Mouse (Mus musculus) heart, postnatal 25 days (tissue): ENCODE results near the gene S100a4. TPM values are rescaled to one million over a fixed set of nuclear protein-coding genes. Genes with fewer than 3 reads are reported as not detected.

Experiments
- DNase-seq: peaks from one replicate; pipeline ENCODE4 v3.0.0; 2022; ENCODE audit warnings: low spot score
- intact Hi-C: fragments of 180-260 bp; cut with DNase I; formaldehyde crosslinking; loops from one replicate; pipeline ENCODE4 v1.15.1; 2025
- total RNA-seq, 2 experiments: library from RNA; stranded (reverse); gene quantifications; 2 replicates each; pipeline ENCODE4 v1.2.3; 2021

Gene S100a4
- total RNA-seq, 2 experiments from 2014 or later: 8.0 to 11.2 TPM

DNA sequence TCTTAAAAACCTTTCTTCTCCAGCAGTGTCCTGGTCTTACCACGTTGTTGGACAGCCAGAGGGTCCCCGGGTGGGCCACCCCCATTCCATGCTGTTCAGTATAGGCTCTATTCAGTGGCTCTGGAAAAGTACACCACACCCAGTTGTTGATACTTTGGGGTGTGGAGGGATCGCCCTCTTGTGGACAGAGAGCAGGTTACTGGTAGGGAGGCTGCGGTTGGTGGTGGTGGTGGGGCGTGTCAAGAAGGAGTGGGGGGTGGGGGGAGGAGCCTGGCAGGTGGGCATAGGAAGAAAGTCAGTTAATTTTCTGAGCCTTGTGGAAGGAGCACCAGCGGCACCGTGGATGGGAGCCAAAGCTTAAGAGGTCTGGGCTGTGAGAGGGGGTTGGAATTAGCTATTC is 11.8 kb downstream of the S100a4 start:
- DNase-seq: peak; percentile 59
- intact Hi-C loops: loop anchor here (1.0 to 10.0 kb wide), 4 partner anchors 30 to 201 kb away; partner anchors contain the start of gene Snapin

DNA sequence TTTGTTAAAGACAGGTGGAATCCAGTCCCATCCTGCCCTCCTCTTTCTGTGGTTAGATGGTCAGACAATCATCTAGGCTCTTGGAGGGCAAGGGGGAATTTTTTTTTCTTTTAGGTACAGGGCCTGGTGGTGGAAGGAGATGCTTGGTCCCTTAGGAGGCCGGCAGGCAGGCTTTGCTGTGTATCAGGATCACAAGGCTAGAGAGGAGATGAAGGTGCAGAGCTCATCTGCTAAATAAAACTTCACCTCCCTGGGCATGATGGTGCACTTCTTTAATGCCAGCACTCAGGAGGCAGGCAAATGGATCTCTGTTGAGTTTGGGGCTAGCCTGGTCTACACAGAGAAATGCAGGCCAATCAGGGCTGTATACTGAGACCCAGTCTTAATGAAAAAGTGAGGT is 12.3 kb downstream of the S100a4 start:
- intact Hi-C loops: loop anchor here (1.0 to 10.0 kb wide), 4 partner anchors 31 to 201 kb away; partner anchors contain the start of gene Snapin
- no peak for DNase-seq

DNA sequence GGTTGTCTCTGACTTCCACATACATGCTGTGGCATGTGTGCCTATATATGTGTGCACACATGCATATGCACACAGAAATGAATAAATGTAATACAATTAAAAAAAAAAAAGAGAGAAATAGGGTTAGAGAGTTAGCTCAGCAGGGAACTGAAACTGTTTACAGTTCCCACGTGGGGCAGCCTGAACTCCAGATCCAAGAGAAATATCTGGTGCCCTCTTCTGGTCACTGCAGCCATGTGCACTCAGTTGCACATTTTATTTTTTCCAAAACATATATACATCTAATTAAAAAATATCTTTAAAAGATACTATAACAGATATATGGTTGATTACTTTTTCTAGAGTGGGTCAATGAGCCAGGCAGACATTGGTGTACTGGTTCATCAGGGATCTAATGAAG is 14.0 kb downstream of the S100a4 start:
- intact Hi-C loops: loop anchor here (10.0 kb wide), 1 partner anchor 203 kb away; no protein-coding TSS in a partner anchor
- no peak for DNase-seq

DNA sequence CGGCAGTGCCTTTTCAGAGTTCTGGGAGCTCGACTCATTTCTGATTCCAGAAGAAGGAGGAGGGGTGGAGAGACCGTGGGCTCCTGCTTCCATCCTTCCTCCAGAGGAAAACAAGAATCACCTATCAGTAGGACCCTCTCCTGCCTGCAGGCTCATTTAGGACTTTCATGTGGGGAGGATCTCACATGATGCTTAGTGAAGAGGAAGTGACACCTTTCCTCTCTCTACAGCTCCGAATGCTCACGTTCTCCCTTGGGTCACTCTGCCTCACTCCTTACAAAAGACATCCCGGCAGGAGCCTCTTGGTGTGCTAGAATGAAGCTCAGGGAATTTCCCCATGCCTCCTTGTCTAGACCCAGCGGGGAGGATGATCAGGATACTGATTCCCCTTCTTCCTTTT is 18.0 kb downstream of the S100a4 start:
- intact Hi-C loops: no loop called here

DNA sequence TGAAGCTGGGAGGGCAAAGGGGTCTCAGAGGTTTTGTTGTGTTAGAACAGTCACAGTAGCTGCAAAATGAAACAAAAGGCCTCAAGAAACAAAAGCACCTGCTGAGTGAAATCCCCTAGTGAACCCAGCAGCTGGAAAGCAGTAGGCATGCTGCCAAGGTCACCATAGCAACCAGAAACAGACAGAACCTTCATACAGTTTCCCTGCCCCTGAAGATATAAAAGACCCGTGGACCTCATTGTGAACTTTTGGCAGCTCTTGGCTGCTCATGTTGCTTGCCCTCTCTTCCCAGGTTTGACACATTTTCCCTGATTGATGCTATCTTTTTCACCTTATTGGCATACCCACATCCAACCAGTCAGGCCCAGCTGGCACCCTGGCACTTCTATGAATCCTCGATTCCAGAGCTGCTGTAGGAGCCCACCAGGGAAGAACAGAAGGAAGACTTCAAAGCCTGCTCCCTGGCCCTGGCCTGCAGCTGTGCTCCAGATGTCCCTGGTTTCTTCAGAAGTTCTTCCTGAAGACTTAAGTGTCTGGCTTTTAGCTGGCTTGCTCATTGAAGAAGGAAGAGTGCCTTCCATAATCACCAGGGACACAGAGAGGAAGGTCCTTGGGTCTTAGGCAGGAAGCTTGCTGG is 20.0 kb downstream of the S100a4 start:
- intact Hi-C loops: no loop called here
- no peak for DNase-seq

More for the DNA sequence above, 18.0 kb downstream of the S100a4 start:
- DNase-seq: no peak

DNA sequence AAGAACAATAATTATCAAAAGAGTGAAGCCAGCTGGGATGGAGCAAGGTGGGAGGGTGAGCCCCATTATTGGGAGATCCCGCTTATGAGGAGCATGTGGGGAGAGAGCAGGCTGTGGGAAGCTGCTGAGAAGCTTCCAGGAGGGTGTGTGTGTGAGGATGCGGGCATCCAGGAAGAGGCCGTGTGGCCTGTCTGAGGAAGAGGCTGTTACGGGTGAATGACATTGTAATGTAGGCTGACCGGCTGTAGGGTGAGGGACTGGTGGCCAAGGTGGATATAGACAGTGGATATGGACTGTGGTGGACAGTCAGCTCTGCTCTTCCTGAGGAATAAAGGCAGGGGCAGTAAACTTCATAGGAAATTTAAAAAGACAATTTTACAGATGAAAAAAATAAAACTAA is 21.9 kb downstream of the S100a4 start:
- DNase-seq: no peak
- intact Hi-C loops: no loop called here

DNA sequence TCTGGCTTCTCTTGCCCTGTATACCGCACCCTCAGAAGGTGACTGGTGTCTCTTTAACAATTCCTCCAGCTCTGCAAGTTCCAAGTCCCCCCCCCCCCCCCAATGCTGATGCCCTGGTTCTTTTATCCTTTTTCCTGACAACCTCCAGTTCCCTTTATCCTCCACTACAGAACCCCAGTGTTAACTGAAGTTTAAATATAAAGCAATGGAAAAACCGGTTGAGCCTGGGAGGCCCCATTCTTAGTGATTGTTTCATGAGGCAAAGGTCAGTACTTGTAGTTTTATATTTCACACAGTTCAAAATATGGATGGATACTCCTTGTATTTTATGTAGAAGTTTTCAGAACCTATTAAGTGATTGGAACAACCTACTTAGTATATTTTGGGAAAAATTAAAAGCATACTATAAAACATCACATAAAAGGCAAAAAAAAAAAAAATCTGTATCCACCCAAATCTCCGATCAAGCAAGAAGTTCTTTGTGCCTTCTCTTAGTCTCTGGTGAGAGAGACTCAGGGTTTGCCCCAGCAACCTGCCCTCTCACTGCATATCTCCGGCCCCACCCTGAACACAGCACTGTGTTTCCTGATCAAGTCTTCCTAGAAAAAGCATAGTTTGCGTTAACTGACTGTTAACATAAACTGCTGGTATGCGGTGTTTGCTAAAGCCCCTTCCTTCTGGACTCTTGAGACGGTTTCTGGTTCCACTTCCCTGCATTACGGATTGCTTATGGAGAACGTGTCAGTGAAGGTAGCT is 22.9 kb downstream of the S100a4 start:
- intact Hi-C loops: no loop called here
- no peak for DNase-seq

DNA sequence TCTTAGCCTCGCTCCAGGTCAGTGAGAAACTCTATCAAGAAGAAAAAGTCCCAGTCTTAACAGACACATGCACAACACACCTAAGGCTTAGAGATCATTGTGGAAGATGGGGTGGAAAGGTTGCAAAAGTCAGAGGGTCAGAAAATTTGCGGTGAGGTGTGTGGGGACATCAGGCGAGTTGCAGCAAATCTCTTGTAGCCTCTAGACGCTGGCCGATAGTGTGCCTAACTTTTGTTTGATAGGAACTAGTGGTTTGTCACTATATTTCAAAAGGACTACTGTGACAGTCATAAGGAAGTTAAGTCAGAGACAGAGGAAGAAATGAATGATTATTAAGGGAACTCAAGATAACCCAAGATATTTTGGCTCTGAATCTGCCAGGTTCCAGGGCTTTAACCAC is 23.8 kb downstream of the S100a4 start:
- DNase-seq: no peak
- intact Hi-C loops: no loop called here

DNA sequence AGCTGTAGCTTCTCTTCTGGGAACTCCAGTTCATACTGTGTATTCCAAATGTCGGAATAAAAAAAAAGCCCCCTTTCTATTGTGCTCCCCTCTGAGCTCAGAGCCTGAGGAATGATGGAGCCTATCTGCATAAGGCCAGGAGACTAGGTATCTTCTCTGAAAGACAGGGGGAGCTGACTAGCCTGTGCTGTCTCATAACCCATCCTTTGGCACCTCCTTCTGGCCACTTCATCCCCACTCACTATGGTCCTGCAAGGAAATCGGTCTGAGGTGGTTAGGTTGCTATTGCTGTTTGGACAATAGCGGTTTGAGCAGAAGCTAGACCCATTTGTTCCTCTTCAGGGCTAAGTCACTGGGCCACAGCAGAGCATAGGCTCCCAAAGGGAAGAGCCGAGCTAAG is 24.2 kb downstream of the S100a4 start:
- intact Hi-C loops: no loop called here
- DNase-seq: no peak

DNA sequence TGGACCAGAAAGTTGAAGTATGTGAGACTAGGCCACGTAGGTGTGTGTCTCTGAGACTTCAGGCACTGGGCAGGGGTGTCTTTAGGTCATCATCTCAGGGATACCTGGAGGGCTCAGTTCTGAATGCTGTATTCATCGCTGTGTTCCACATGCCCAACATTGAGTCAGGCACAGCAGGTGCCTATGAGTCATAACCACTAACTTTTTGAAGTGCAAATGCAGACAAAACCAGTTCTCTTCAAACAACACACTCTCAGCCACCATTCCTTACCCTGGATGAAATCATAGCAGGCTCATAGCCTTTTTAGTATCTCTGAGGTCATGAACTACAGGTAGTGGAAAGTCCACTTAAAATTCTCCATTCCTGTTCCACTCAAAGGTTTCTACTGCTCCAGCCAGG is 25.7 kb downstream of the S100a4 start:
- no peak for DNase-seq
- intact Hi-C loops: no loop called here

DNA sequence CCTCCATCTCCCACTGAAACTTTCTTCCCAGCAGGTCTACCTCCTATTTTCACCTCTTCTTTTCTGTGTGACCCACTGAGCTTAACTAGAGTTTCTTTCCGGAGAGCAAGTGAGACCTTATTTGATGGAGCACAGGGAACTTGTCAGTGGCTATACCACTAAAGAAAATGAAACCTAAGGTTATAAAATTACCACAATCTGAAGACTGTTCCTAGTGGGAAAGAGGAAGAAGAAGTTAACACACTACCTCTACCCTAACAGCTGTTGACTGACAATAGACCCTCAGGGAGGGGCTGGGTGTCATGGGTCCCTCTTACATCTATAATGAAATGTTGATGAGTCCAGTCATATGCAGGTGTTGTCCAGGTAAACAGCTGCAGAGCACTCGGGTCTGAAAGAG is 28.4 kb downstream of the S100a4 start:
- no peak for DNase-seq
- intact Hi-C loops: no loop called here

DNA sequence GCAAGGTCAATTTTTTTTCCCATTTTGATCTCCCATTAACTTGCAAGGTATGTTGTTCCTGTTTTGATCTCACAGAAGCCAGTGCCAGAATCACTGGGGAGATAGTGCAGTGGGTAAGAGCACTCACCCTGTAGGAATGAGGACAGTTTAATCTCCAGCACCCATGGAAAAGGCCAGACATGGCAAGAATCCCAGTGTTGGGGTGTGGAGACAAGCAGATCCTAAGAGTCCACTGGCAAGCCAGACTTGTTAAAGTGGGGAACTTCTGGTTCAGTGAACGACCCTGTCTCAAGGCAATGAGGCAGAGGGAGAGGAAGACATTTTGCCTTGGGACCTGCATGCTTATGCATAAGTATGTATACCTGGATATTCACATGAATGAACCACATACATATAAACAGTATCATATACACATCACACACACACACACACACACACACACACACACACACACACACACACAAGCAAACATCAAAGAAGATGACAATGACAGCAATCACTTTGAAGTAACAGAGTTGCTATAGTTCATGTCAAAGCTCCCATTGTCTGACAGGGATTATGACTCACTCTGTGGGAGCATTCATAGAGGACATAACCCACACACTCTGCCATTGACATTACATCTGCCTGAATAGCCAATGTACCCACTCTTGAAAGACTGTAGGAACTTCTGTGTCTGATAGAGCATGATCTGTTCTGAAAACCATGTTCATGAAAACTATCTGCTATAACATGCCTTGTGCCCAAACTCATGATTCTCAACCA is 35.1 kb downstream of the S100a4 start:
- DNase-seq: no peak
- intact Hi-C loops: no loop called here

DNA sequence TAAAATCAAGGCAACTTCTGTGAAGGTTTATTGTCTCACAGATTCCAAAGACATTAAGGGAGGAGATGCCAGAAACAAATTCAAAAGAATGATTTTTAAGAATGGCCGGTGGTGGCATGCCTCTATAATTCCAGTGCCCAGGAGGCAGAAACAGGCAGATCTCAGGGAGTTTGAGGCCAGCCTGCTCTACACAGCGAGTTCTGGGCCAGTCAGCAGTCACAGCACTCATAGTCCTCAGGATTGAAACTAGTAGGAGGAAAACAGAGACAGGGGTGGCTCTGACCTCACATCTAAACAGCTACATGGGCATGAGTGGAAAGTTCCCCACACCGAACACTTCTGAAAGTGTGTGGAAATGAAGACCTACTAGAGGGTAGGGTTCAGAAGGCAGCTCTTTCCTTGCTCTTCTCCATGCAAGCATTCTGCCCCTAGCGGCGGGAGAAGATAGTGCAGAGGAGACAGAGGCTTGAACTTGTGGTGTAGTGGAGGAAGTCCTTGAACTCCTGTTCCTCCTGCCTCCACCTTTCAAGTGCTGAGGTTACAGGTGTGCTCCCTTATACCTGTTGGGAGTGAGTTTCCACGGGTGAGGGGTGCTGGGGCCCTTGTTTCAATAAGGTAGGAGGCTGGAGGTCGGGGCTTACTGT is 36.1 kb downstream of the S100a4 start:
- DNase-seq: no peak
- intact Hi-C loops: no loop called here

DNA sequence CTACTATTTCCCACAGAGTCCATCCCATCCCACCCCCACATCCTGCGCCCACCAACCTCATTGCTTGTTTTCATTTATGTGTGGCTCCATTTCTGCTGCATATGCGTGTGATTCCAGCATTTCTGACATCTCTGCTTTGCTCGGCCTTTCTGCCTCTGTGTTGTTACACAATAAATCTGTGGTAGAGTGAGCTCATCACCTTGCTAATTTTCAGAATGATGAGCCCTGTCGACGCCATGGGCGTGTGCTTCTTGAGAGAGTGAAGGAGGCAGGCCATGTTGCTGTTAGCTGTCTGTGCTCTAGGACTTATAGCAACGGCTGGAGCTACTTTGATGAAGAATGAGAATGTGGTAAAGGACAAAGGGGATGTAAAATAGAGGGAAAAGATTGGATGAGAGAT is 37.4 kb downstream of the S100a4 start:
- intact Hi-C loops: no loop called here
- DNase-seq: no peak

DNA sequence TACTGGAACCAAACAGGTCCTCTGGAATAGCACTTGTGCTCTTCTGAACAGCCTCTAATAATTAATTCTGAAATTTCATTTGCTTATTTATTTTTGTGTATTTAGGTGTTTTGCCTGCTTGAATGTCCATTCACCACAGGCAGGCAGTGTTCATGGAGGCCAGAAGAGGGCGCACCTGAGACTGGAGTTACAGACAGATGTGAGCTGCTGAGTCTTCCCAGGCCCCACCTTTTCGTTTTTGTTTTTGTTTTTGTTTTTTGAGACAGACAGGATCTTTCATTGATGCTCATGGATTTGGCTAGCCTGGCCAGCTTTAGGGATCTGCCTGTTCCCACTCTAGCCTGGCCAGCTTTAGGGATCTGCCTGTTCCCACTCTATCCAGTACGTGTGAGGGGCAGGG is 40.6 kb downstream of the S100a4 start:
- no peak for DNase-seq
- intact Hi-C loops: no loop called here

DNA sequence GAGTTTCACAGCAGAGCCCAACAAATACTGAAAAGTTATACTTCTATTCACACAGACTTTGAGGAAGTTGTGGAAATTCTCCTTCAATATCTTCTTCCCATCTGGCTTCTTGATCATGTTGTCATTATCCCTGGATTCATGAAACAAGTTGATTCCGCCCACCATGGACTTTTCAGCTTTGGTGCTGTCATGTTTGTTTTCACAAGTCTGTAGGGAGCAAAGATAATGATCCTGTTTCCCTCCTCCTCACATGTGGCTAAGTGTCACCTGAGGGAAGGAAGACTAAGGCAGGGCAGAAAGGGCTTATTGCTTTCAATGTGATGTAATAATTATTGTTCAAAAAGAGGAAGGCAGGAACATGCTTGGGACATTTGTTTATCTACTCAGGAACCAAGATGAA is 43.7 kb downstream of the S100a4 start:
- DNase-seq: no peak
- intact Hi-C loops: no loop called here

DNA sequence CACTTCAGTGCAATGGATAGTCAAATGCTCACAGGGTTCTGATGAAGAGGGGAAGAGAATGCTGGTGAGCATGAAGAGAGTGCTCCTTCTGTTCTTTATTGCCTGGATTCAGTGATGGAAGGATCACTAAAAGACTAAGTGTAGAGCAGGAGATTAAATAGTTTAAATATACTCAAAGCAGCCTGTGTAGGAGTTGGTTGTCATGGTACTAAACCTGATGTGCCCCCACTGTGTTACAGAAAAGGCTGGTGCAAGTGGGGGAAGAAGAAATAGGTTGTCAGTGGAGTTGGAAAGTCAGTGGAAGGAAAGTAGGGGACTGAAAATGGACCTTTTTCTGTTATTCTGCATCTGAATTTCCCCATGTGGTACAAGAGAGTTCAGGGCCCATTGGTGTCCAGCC is 45.4 kb downstream of the S100a4 start:
- no peak for DNase-seq
- intact Hi-C loops: no loop called here

DNA sequence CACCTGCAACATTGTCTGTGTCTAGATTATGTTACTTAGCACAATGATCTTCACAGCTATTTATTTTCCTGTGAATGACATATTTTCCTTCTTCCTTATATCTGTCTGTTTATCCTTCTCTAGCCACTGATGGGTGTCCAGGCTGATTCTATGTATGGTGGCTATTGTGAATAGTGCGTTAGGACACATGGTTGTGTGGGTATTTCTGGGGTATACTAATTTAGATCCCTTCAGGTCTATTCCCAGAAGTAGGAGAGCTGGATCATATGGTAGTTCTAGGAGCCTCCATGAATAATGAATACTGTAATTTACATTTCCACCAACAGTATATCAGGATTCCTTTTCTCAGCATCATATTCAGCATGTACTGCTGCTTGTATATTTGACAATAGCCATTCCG is 46.3 kb downstream of the S100a4 start:
- intact Hi-C loops: no loop called here

DNA sequence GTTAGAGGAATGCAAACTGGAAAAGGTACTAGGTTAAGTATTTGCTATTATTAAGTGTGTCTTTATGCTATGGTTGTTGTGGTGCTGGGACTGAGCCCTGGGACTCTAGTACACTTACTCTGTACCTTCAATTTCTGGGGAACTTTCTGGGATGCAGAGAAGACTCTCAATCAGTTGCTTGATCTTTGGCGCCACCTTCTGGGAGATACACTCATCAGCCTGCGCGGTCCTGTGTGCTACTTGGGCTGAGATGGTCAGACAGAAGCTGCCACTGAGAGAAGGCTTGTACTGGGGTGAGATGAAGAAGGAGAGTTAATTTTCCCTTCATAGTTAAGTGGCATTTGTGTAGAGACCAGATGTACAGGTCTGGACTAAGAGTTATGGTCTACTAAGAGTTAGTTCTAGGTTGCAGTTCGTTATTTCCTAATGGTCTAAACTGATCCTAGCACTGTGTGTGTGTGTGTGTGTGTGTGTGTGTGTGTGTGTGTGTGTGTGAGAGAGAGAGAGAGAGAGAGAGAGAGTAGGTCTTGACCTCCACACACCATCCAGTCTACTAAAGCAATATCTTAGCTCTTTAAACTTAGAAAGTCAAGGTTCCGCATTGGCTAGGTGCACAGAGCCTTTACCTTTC is 49.4 kb downstream of the S100a4 start:
- intact Hi-C loops: loop anchor here (1.0 to 2.0 kb wide), 3 partner anchors 68 to 164 kb away; no protein-coding TSS in a partner anchor
- peak; percentile 9 for DNase-seq

More for the DNA sequence above, 46.3 kb downstream of the S100a4 start:
- DNase-seq: no peak

DNA sequence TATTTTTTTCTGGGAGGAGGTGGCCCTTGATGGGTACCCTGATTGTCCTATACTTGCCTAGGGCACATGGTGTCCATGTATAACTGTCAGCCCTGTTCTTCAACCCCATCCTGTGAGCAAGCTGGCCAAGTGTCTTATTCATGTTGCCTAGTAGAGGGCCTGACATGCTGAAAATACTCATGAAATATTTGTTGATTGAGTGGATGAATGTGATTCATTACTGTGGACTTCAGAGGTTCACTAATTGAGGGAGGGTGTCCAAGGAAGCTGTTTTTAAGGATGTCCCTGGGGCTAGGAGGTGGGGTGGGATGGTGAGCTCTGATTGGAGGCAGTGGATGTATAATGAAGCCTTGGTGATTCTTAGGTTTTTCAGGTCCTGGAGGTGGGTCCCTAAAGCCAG is 50.1 kb downstream of the S100a4 start, which contains the start of gene S100a7a:
S100a7a (plus strand) TSS at position 301 of the 400 bp plus-strand sequence.
- intact Hi-C loops: loop anchor here (1.0 to 2.0 kb wide), 3 partner anchors 68 to 165 kb away; no protein-coding TSS in a partner anchor
- no peak for DNase-seq
